Mouse (Mus musculus) hindbrain, embryonic 11.5 days (tissue): ENCODE results near the gene Wiz. TPM values are rescaled to one million over a fixed set of nuclear protein-coding genes. Genes with fewer than 3 reads are reported as not detected.
A peak's percentile ranks its signal among the peaks of the same experiment; 100 is the strongest.

ENCODE experiments used
- ATAC-seq: fragments of 200-750 bp; cut with Nextera tagmentation; 2 replicates; pipeline ENCODE4 v1.8.0; 2017; ENCODE audit warnings: mild to moderate bottlenecking, moderate TSS enrichment, moderate library complexity; ENCODE audit not compliant: low FRiP score
- DNase-seq: peaks from one replicate; pipeline ENCODE4 v3.0.0-alpha.2; 2015; ENCODE audit warnings: low spot score
- H3K27ac ChIP-seq: fragments of 300-500 bp; sonication (generic); 2 replicates; pipeline ENCODE4 v1.5.1; 2014; ENCODE audit warnings: mild to moderate bottlenecking, low read depth, low read length
- H3K27me3 ChIP-seq: fragments of 300-500 bp; sonication (generic); 2 replicates; pipeline ENCODE4 v1.6.1; 2014; ENCODE audit warnings: mild to moderate bottlenecking, low read length, moderate library complexity, mixed read lengths; ENCODE audit not compliant: control insufficient read depth, insufficient read depth
- H3K36me3 ChIP-seq: fragments of 300-500 bp; sonication (generic); 2 replicates; pipeline ENCODE4 v1.6.1; 2014; ENCODE audit warnings: mild to moderate bottlenecking, low read length, moderate library complexity, mixed read lengths; ENCODE audit not compliant: control insufficient read depth, insufficient read depth
- H3K4me1 ChIP-seq: fragments of 300-500 bp; sonication (generic); replicated peaks from 2 replicates; pipeline ENCODE4 v1.6.1; 2014; ENCODE audit warnings: low read length, mixed read lengths; ENCODE audit not compliant: control insufficient read depth, insufficient read depth
- H3K4me2 ChIP-seq: fragments of 300-500 bp; sonication (generic); replicated peaks from 2 replicates; pipeline ENCODE4 v1.6.1; 2014; ENCODE audit warnings: mild to moderate bottlenecking, low read depth, low read length
- H3K4me3 ChIP-seq: fragments of 300-500 bp; sonication (generic); 2 replicates; pipeline ENCODE4 v1.5.1; 2014; ENCODE audit warnings: low read depth, low read length
- H3K9ac ChIP-seq: fragments of 300-500 bp; sonication (generic); 2 replicates; pipeline ENCODE4 v1.6.1; 2014; ENCODE audit warnings: low read depth, low read length
- H3K9me3 ChIP-seq: fragments of 300-500 bp; sonication (generic); 2 replicates; pipeline ENCODE4 v1.6.1; 2016; ENCODE audit warnings: low read length; ENCODE audit not compliant: control insufficient read depth
- WGBS: fragments of 180-500 bp; shearing (Covaris S2); extraction: QIAGEN DNeasy Blood & Tissue Kit; methylation state at CpG from one replicate; pipeline ENCODE4 v1.1.7; 2014; 5-methylcytosine and 5-hydroxymethylcytosine counted together
- polyA plus RNA-seq: library from polyadenylated mRNA; unstranded; fragments of >200 nt; fragmentation: Nextera tagmentation; extraction: Ambion mirVana; gene quantifications from 2 replicates; pipeline ENCODE4 v1.2.1, GENCODE M21; 2014

The Wiz gene
- polyA plus RNA-seq, 1 experiment from 2014 or later: 27.8 TPM

DNA sequence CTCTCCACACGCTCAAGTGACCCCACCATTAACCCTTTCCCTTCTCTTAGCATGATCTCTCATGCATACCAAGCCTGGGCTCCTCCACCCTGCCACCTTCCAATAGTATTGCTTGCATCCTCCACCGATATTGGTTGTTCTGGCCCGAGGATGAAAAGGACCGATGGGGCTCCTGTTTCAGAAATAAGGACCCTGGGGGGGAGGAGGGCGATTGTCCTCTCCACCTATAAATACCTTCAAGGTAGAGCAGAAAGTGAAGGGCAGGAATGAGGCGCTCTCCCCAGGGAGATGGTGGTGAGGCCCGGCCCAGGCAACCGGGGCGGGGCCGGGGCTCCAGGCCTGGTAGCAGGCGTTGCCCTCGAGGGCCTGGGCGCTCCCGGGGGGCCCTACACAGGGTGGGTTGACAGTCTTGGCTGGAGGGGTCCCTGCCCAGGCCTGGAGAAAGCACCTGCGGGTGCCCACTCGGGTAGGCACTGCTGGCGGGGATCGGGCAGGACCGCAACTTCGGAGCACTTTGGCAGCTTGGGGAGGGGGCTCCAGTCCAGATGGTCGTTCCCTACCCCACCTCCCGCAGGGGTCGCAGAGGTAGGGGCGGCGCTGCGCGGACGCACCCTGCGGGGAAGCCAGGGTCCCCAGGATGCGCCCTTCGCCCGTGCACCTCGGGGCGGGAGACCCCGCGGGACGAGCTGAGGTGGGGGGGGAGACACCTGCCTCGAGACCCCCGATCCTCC lies 704 bp downstream of the Wiz start:
- Histone ChIP-seq H3K4me1 (0 out of 2 replicates have a peak, but pooled peaks cover 3% of the 10 kb centered on the region), H3K4me3 (peak overlapping the region; percentile 77), H3K9me3 (no peaks in the 10 kb centered on the region), H3K27me3 (peaks cover 22% of the 10 kb centered on the region), H3K36me3 (no peaks in the 10 kb centered on the region), H3K9ac (peak overlapping the region; percentile 81), H3K4me2 (peak overlapping the region; percentile 95), H3K27ac (peak overlapping the region; percentile 61; the same call in 1 of the 2 replicates)
- DNase-seq: peak; percentile 48
- WGBS: 2% methylated on average over 34 of the region's 39 CpGs
- ATAC-seq: peak; percentile 65

DNA sequence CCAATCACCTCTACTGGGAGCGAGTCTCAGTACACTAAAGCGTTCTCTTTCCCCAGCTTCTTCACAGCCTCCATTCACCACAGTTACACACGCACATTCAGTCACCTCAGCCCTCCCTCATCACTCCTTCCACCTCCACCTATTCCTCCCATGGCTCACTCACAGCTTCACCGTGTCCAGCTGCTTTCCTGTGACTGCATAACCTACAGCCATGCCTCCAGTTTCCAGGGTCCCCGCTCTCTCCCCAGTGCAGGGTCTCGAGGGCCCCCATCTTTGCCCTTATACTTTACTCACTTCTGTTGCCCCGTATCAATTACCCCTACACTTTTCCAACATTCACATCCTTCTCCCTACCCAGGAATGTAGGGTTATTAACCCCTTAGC lies 1.3 kb downstream of the Wiz start:
- H3K27me3 ChIP-seq: peaks cover 20% of the 10 kb centered on the region
- H3K9ac ChIP-seq: peak overlapping the region; percentile 81; the same call in 1 of the 2 replicates
- H3K9me3 ChIP-seq: no peaks in the 10 kb centered on the region
- H3K4me1 ChIP-seq: 0 out of 2 replicates have a peak, but pooled peaks cover 3% of the 10 kb centered on the region
- no peak for DNase-seq
- ATAC-seq: no peak
- H3K4me3 ChIP-seq: peak overlapping the region; percentile 77
- H3K27ac ChIP-seq: no peak overlapping the region
- WGBS: 41% methylated on average over 7 of the region's 7 CpGs
- H3K36me3 ChIP-seq: no peaks in the 10 kb centered on the region
- peak overlapping the region; percentile 95 for H3K4me2 ChIP-seq

DNA sequence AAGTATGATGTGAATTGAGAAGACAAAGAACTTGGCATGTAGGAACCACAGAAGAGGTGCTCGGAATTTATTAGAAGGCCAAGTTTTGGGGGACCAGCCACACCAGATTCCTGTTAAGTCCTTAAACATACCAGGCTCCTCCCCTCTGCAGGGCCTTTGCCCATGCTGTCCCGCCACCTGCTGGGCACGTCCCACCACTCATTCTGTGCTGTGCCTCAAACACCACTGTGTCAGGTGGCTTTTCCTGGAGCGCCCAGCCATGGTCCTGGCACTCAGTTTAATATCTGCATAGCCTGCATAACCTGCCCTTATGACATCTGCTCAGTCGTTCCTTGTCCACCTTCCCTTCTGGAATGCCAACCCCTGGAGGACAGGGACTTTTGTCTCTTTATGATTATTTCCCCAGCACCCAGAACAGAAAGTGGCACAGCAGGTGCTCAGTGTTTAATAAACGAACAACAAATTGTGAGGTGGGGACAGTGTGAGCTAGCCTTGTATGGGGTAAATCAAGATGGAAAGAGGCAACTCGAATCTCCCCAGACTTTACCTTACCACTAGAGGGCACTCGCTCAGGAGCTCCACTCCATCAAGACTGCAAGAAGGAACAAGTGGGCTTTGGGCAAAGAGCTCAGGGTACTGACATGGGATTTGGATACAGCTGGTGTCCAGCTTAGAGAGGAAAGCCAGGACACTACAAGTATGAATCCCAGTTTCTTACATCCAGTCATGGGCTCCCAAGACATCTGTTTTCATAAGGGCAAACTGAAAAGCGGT lies 2.4 kb downstream of the Wiz start:
- DNase-seq: peak; percentile 34
- no peak for ATAC-seq
- Histone ChIP-seq H3K36me3 (no peaks in the 10 kb centered on the region), H3K4me3 (no peak overlapping the region), H3K27me3 (peaks cover 13% of the 10 kb centered on the region), H3K9ac (no peak overlapping the region), H3K4me1 (0 out of 2 replicates have a peak, but pooled peaks cover 3% of the 10 kb centered on the region), H3K27ac (no peak overlapping the region), H3K4me2 (no peak overlapping the region), H3K9me3 (no peaks in the 10 kb centered on the region)
- WGBS: 66% methylated on average over 9 of the region's 9 CpGs

DNA sequence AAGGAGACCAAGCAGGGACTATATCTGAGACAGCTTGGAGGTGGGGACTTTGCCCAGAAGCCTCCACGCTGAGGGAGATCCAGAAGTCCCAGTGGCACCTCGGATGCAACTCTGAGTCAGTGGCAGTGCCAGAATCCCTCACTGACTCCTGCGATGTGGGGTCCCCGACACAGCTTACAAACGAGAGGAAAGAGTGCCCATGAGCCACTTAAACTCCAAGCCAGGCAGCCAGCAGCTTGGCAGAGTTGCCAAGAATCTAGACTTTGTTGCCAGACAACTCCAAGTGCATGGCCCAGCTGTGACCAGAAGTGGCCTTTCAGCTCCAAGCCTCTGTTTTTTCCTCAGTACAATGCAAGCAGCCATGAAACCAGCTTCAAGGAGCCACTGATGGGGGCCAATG lies 5.6 kb downstream of the Wiz start:
- no peak for DNase-seq
- Histone ChIP-seq H3K4me3 (no peak overlapping the region), H3K9me3 (no peaks in the 10 kb centered on the region), H3K27me3 (no peaks in the 10 kb centered on the region), H3K4me1 (0 out of 2 replicates have a peak, but pooled peaks cover 3% of the 10 kb centered on the region), H3K27ac (no peak overlapping the region), H3K36me3 (no peaks in the 10 kb centered on the region), H3K9ac (no peak overlapping the region), H3K4me2 (no peak overlapping the region)
- ATAC-seq: no peak
- WGBS: 89% methylated on average over 5 of the region's 5 CpGs

DNA sequence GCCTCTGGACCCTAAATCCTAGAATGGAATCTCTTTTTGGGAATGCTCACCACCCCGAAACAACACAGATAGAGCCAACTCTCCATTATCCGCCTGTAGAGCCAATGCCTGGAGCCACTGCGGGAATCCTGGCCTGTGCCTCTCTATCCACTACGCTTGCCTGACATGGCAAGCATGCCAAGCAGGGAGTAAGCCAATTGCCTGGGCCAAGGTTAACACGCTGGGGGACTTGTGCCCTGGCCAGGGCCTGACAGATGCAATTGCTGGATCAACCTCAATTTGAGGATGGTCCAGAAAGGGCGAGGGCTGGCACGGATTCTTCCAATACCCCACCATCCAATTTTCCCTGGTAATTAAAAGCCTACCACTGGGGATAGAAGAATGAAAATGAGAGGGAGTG lies 6.7 kb downstream of the Wiz start:
- no peak for ATAC-seq
- WGBS: 91% methylated on average over 7 of the region's 7 CpGs

DNA sequence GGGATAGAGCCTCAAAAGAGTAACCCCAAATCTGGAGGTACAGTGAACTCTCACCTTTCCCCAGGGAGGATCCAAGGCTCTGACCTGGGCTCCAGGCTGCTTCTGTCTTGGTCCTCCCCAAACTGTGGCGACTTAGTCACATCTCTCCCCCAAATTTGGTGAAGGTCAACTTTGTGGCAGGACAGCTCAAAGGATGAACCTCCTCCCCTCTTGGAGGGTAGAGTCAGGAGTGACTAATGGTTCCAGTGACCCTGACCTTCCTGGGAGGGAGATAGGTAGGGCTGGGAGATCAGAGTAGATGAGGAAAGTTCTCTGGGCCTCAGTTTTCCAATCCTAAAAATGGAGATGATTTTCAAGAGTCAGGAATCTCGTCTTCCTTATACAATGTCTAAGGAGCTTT lies 10.5 kb downstream of the Wiz start:
- Histone ChIP-seq H3K27ac (no peak overlapping the region), H3K4me3 (no peak overlapping the region), H3K9ac (no peak overlapping the region), H3K4me1 (no peaks in the 10 kb centered on the region; the same call in 1 of the 2 replicates), H3K27me3 (no peaks in the 10 kb centered on the region), H3K36me3 (0 out of 2 replicates have a peak, but pooled peaks cover 2% of the 10 kb centered on the region), H3K9me3 (no peaks in the 10 kb centered on the region), H3K4me2 (no peak overlapping the region)
- WGBS: 67% methylated on average over 2 of the region's 2 CpGs
- ATAC-seq: no peak
- no peak for DNase-seq

More for the DNA sequence above, 6.7 kb downstream of the Wiz start:
- H3K4me3 ChIP-seq: no peak overlapping the region
- H3K27ac ChIP-seq: no peak overlapping the region
- H3K4me1 ChIP-seq: no peaks in the 10 kb centered on the region
- H3K9ac ChIP-seq: no peak overlapping the region
- H3K27me3 ChIP-seq: no peaks in the 10 kb centered on the region
- H3K4me2 ChIP-seq: no peak overlapping the region
- no peaks in the 10 kb centered on the region for H3K36me3 ChIP-seq
- DNase-seq: no peak
- H3K9me3 ChIP-seq: no peaks in the 10 kb centered on the region

DNA sequence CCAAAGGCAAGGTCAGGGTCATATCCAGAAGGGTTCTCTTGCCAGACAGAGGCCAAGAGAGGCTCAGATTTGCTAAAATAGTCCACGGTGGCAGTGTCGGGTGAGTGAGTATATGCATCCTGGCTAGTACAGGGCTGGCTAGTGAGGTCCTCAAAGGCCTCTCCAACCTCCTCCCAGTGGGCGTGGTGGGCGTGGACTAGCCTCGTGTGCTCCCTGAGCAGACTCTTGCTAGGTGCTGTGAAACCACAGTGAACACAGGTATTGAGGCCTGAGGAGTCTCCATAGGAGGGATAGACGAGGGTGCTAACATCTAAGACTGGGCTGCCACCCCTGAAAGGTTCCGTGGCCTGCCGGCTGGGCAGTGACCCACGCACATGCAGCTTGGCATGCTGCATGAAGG lies 12.1 kb downstream of the Wiz start:
- 80% methylated on average over 9 of the region's 9 CpGs for WGBS
- H3K27ac ChIP-seq: no peak overlapping the region
- H3K9me3 ChIP-seq: no peaks in the 10 kb centered on the region
- no peak overlapping the region for H3K9ac ChIP-seq
- no peak for ATAC-seq
- H3K27me3 ChIP-seq: no peaks in the 10 kb centered on the region
- no peak overlapping the region for H3K4me2 ChIP-seq
- no peaks in the 10 kb centered on the region; the same call in 1 of the 2 replicates for H3K4me1 ChIP-seq
- no peak for DNase-seq
- H3K4me3 ChIP-seq: no peak overlapping the region
- 0 out of 2 replicates have a peak, but pooled peaks cover 2% of the 10 kb centered on the region for H3K36me3 ChIP-seq

DNA sequence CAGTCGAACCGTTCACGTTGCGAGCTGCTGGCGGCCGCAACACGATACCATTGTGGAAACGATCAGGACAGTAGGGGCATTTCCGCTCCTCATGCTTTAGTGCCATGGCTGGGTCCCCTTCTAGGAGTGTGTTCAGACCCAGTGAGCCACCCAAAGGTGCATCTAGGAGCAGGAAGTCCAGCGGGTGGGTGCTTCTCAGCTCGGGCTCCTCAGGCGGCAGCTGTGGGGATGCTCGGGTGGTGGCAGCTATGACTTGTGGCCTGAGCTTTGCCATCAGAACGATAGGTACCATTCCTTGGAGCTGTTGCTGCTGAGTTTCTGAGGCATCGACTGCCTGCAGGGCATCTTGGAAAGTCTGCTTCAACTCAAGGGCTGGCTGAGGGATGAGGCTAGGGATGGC lies 12.8 kb downstream of the Wiz start:
- no peak overlapping the region for H3K4me2 ChIP-seq
- DNase-seq (no peak), ATAC-seq (no peak)
- no peaks in the 10 kb centered on the region for H3K9me3 ChIP-seq
- no peak overlapping the region for H3K9ac ChIP-seq
- H3K27ac ChIP-seq: no peak overlapping the region
- no peaks in the 10 kb centered on the region; the same call in 1 of the 2 replicates for H3K4me1 ChIP-seq
- H3K36me3 ChIP-seq: 0 out of 2 replicates have a peak, but pooled peaks cover 2% of the 10 kb centered on the region
- 92% methylated on average over 15 of the region's 15 CpGs for WGBS
- H3K27me3 ChIP-seq: no peaks in the 10 kb centered on the region
- H3K4me3 ChIP-seq: no peak overlapping the region
